Mouse (Mus musculus) E14TG2a.4 (cell line): Measurements from ENCODE around the gene Nr6a1.

ENCODE experiments used
- H3K27me3 ChIP-seq: 2 replicates; pipeline ENCODE4 v1.6.1; 2014; ENCODE audit warnings: low read length, control low read depth; ENCODE audit not compliant: insufficient read depth
- H3K36me3 ChIP-seq: 2 replicates; pipeline ENCODE4 v1.6.1; 2014; ENCODE audit warnings: low read length, control low read depth; ENCODE audit not compliant: insufficient read depth
- H3K4me1 ChIP-seq: replicated peaks from 2 replicates; pipeline ENCODE4 v1.6.1; 2014; ENCODE audit warnings: low read depth, low read length, control low read depth
- H3K4me3 ChIP-seq: replicated peaks from 2 replicates; pipeline ENCODE4 v1.5.1; 2014; ENCODE audit warnings: mild to moderate bottlenecking, low read length
- H3K9me3 ChIP-seq: 2 replicates; pipeline ENCODE4 v1.6.1; 2014; ENCODE audit warnings: low read length, control low read depth
- CTCF ChIP-seq: conservative IDR thresholded peaks from 2 replicates; pipeline ENCODE4 v1.5.1; 2014; ENCODE audit warnings: low read length
- NANOG ChIP-seq: IDR thresholded peaks from 2 replicates; pipeline ENCODE4 v1.6.1; 2014; ENCODE audit warnings: borderline replicate concordance, low read length, mixed read lengths
- POU5F1 ChIP-seq: IDR thresholded peaks from 2 replicates; pipeline ENCODE4 v1.6.1; 2014; ENCODE audit warnings: low read length, borderline replicate concordance

Gene Nr6a1

DNA sequence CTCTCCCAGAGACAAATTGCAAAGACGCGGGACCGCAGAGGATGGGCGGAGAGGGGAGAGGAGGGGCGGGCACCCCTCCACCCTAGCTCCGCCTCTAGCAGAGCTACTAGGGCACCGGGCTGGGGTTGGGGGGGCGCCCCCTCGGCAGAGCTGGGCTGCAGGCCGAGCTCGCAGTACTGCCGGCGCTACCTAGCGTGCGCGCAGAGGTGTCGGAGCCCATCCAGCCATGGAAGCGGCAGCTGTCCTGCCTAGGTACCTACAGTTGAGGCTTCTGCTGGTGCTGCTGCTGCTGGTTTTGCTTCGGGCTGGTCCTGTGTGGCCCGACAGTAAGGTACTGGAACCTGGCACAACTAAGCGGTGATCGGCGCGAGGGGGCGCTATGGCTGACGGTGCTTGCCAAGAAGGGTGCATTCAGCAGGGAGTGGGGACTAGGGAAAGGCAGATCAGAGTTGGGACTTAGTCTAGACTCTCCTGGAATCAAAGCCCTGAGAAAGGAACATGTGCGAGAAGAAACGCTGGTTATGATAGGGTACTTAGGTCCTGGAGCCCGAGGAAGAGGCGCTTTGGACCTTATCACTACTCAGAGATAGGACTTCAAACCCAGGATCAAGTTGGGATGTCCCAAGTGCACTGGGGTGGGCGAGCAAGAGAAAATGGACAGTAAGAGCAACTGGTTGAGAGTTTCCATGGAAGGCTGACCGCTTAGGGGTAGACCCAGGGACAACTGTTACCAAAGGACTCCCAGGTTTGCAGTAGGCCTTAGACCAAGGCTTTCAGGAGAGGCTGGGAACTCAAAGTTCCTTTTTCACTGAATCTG, 4.6 kb upstream of the Nr6a1 start, which contains the start of gene Olfml2a:
TSS of gene Olfml2a (plus strand) at position 128 of the 817 bp plus-strand sequence.
- no peaks in the 10 kb centered on the region for H3K36me3 ChIP-seq
- peaks cover 72% of the 10 kb centered on the region for H3K27me3 ChIP-seq
- peaks cover 26% of the 10 kb centered on the region for H3K4me1 ChIP-seq
- TF ChIP-seq POU5F1 (no peak), NANOG (no peak; the same call in 1 of the 2 replicates), CTCF (peak; percentile 61)
- no peaks in the 10 kb centered on the region for H3K9me3 ChIP-seq
- H3K4me3 ChIP-seq, result peak within 1 kb of the TSS; percentile 81

DNA sequence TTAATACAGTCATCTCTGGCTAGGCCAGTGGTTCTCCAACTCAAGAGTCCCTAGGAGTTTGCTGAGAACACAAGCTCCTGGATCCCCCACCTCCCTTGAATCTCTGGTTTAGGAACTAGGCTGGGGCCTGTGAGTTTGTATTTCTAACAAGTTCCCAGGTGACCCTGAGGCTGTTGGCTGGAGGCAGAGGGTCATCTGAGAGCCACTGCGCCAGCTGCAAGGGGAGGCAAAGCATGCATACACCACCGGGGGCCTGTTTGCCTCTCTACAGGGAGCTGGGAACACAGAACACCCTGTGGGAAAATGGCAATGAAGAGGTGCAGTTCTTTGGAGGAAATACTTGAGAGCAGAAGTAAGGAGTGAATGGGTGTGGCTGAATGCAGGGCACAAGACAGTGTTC, 2.8 kb upstream of the Nr6a1 start:
- H3K4me1 ChIP-seq, result peaks cover 29% of the 10 kb centered on the region
- TF ChIP-seq NANOG, result no peak
- TF ChIP-seq CTCF, result no peak
- no peak for TF ChIP-seq POU5F1
- H3K9me3 ChIP-seq, result no peaks in the 10 kb centered on the region
- H3K27me3 ChIP-seq, result peaks cover 56% of the 10 kb centered on the region
- no peak overlapping the region for H3K4me3 ChIP-seq
- H3K36me3 ChIP-seq, result no peaks in the 10 kb centered on the region

DNA sequence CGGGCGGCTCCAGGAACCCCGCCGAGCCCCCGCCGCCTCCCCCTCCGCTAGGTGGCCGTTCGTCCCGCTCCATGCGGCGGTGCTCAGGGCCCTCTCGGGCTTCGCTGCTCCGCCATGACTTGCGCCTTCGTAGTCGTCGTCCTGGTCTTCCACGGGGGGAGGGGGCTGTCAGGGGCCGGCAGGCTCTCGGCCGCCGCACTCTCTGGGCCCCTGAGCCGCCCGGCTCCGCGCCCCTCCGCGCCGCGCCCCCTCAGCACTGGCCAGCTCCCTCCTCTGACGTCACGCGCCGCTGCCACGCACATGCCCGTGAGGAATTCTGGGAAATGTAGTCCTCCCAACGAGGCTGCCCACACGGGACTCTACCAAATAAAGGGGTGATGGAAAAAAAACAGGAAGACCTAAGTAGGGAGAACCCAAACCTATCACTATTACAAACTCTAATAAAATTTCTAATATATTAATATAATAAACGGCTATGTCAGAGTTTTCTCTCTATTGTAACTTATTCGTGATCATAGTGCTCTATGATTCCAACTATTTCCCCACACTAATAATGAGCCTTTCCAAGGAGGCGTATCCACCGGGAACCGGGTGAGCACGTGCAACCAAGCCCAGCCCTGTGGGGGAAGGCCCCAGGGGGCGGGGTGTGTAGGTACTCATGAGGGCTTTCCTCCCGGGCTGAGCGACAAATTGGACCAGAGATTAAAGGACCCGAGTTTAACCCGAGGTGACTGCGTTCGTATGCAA, 1.2 kb downstream of the Nr6a1 start:
- Histone ChIP-seq H3K27me3 (peaks cover 43% of the 10 kb centered on the region), H3K9me3 (no peaks in the 10 kb centered on the region), H3K4me3 (peak overlapping the region; percentile 97), H3K4me1 (peaks cover 40% of the 10 kb centered on the region), H3K36me3 (no peaks in the 10 kb centered on the region)
- no peak for TF ChIP-seq POU5F1

DNA sequence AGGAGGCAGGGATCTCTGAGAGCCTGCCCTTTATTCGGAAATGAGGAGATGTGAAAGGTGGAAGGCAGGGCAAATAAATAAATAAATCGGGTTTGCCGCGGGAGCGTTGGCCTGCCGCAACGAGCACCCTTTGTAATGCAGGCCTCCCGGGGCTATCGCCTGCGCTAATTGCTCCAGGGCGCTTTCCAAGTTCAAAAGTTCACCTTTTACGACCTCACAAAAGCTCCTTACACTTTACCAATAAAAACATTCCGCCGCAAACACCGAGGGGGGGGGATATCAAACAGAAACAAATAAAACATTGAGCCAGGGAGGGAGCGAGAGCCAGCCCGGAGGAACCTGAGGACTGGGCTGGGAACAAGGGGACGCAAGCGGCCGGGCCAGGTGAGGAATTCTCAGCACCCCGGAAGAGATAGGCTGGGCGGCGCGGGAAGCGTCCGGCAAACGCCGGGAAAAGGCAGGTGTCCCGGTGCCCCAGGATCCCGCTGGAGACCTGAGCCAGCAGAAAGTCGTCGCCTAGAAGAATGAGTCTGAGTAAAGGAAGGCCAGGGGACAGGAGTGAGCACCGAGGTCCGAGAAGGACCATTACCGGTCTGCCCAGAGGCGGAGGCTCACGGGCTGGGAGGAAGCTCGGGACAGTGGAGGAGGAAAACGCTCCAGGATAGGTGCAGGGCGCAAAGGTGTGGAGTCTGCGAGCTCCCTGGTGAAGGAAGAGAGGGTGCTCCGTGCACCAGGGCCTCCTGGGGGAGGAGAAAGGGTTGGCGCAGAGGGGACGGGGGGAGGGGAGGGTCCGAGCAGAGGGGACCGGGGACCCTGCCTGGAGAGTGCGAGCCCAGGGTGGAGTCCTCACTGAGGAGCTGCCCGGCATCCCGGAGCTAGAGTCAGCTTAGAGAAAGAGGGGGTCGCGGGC, 2.1 kb downstream of the Nr6a1 start:
- Histone ChIP-seq H3K4me3 (peak overlapping the region; percentile 97), H3K9me3 (no peaks in the 10 kb centered on the region), H3K4me1 (peaks cover 33% of the 10 kb centered on the region), H3K27me3 (peaks cover 35% of the 10 kb centered on the region), H3K36me3 (no peaks in the 10 kb centered on the region)
- TF ChIP-seq NANOG (peak; percentile 38; the same call in 1 of the 2 replicates), POU5F1 (peak; percentile 64; the same call in 1 of the 2 replicates), CTCF (no peak)

DNA sequence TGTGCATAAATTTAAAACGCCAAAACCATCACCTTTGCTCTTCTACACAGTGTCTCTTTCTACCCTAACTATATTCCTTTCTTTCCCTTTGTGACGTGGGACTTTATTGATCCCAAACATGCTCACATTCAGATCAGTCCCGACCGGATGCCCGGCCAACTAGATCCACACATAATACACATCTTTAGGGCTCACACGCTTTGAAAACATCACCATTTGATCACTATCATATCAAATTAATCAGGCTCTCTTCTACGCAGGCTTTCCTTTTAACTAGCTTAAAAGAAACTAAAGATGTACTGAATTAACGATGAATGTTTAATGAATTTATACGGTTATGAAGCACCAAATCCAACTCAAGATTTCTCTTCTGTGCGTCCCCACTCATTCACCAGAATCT, 2.9 kb downstream of the Nr6a1 start:
- peak overlapping the region; percentile 97 for H3K4me3 ChIP-seq
- TF ChIP-seq POU5F1, result no peak
- no peak for TF ChIP-seq CTCF
- TF ChIP-seq NANOG, result no peak
- peaks cover 29% of the 10 kb centered on the region for H3K27me3 ChIP-seq
- no peaks in the 10 kb centered on the region for H3K36me3 ChIP-seq
- no peaks in the 10 kb centered on the region for H3K9me3 ChIP-seq
- H3K4me1 ChIP-seq, result peaks cover 29% of the 10 kb centered on the region

DNA sequence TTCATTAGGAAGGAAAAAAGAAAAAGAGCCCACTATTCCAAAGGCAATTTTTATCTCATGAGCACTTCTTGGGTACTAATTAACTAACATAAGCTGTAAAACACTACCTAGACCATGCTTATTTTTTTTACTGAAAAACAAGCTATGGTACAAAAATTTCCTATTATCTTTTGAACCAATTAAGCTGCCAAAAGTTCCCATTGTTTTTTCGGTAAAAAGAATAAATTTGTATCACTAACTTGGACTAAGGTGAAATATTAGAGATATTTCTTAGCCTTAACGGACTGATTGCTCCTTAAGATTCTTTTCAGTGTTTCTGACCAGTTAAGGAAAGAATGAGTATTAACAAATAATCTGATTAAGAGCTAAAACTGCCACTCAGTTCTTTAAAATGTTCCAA, 3.6 kb downstream of the Nr6a1 start:
- Histone ChIP-seq H3K27me3 (peaks cover 24% of the 10 kb centered on the region), H3K4me3 (no peak overlapping the region), H3K4me1 (peaks cover 29% of the 10 kb centered on the region), H3K36me3 (no peaks in the 10 kb centered on the region), H3K9me3 (no peaks in the 10 kb centered on the region)
- TF ChIP-seq NANOG (no peak), CTCF (no peak), POU5F1 (no peak)

DNA sequence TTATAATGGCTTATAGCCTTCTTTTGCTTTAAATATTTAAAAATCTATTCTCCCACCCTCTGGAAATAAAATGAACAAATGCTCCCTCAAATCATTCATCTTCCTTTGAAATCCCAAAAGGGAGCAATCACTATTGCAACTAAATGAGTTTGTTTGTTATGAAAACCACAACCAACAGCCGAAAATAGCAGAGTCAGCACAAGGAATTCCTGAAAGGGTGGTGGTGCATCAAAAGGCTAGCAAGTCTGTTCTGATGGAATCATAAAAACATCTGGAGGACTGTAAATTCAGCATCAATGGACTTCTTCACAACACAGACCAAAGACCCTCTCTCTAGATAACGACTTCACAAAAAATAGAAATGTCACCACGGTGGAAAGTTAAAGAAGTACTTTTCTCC, 4.0 kb downstream of the Nr6a1 start:
- no peaks in the 10 kb centered on the region for H3K9me3 ChIP-seq
- no peaks in the 10 kb centered on the region for H3K36me3 ChIP-seq
- TF ChIP-seq CTCF (no peak), NANOG (no peak), POU5F1 (no peak)
- peaks cover 20% of the 10 kb centered on the region for H3K27me3 ChIP-seq
- no peak overlapping the region for H3K4me3 ChIP-seq
- H3K4me1 ChIP-seq, result peaks cover 33% of the 10 kb centered on the region

DNA sequence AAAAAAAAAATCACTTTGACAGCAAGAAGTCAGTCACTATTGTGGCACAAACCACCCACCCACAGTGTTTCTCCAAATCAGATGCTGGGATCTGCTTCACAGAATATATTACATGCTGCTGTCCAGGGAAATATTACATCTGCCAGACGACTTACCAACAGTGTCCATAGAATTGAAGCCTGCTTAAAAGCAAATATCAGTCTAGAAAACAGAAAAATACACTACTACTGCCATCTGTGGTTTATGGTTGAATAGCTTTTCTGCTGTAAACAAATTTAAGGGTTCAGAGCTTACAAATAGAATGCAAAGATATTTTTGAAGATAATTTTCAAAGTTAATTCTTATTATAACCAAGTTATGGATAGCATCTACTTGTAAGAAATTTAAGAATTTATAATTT, 6.1 kb downstream of the Nr6a1 start:
- Histone ChIP-seq H3K27me3 (peaks cover 11% of the 10 kb centered on the region), H3K36me3 (no peaks in the 10 kb centered on the region), H3K4me3 (no peak overlapping the region), H3K9me3 (no peaks in the 10 kb centered on the region), H3K4me1 (peaks cover 46% of the 10 kb centered on the region)
- TF ChIP-seq CTCF (no peak), NANOG (no peak), POU5F1 (no peak)
